Mouse (Mus musculus) intestine, embryonic 16.5 days (tissue): ENCODE measurements at regions not wholly inside any gene's neighbourhood (a gene's known extent, or its start where the extent isn't known, plus 50 kb on each side); places are given as distances from the start of the nearest gene placed in this dataset.

ENCODE experiments used
- ATAC-seq: fragments of 200-750 bp; cut with Nextera tagmentation; 2 replicates; pipeline ENCODE4 v1.8.0; 2017; ENCODE audit warnings: moderate TSS enrichment, moderate library complexity
- H3K27ac ChIP-seq: fragments of 300-500 bp; sonication (generic); 2 replicates; pipeline ENCODE4 v1.5.1; 2014; ENCODE audit warnings: mild to moderate bottlenecking, low read length
- H3K27me3 ChIP-seq: fragments of 300-500 bp; sonication (generic); replicated peaks from 2 replicates; pipeline ENCODE4 v1.6.1; 2014; ENCODE audit warnings: low read length, control low read depth, mixed read lengths; ENCODE audit not compliant: control insufficient read depth, insufficient read depth
- H3K36me3 ChIP-seq: fragments of 300-500 bp; sonication (generic); 2 replicates; pipeline ENCODE4 v1.6.1; 2014; ENCODE audit warnings: low read length, control low read depth; ENCODE audit not compliant: control insufficient read depth, insufficient read depth
- H3K4me1 ChIP-seq: fragments of 300-500 bp; sonication (generic); 2 replicates; pipeline ENCODE4 v1.6.1; 2014; ENCODE audit warnings: low read length, control low read depth, mixed read lengths; ENCODE audit not compliant: control insufficient read depth, insufficient read depth
- H3K4me2 ChIP-seq: fragments of 300-500 bp; sonication (generic); 2 replicates; pipeline ENCODE4 v1.6.1; 2014; ENCODE audit warnings: low read depth, low read length, control low read depth
- H3K4me3 ChIP-seq: fragments of 300-500 bp; sonication (generic); 2 replicates; pipeline ENCODE4 v1.5.1; 2014; ENCODE audit warnings: mild to moderate bottlenecking, low read length
- H3K9ac ChIP-seq: fragments of 300-500 bp; sonication (generic); 2 replicates; pipeline ENCODE4 v1.6.1; 2014; ENCODE audit warnings: low read depth, low read length
- H3K9me3 ChIP-seq: fragments of 300-500 bp; sonication (generic); 2 replicates; pipeline ENCODE4 v1.6.1; 2016; ENCODE audit warnings: low read length, control low read depth; ENCODE audit not compliant: control insufficient read depth
- WGBS: fragments of 180-500 bp; shearing (Covaris S2); extraction: QIAGEN DNeasy Blood & Tissue Kit; methylation state at CpG from one replicate; pipeline ENCODE4 v1.1.7; 2014; 5-methylcytosine and 5-hydroxymethylcytosine counted together

- Histone ChIP-seq H3K4me1 (no peaks in the 10 kb centered on the region), H3K4me3 (no peak overlapping the region), H3K4me2 (no peak overlapping the region), H3K27me3 (no peaks in the 10 kb centered on the region), H3K36me3 (no peaks in the 10 kb centered on the region), H3K27ac (no peak overlapping the region), H3K9me3 (no peaks in the 10 kb centered on the region), H3K9ac (no peak overlapping the region)
- WGBS = 90% methylated on average over 14 of the region's 14 CpGs
- ATAC-seq = 0 out of 2 replicates have a peak, but pooled peaks have one; percentile 56
Observed at GRCm38 (mm10) chr6:144940871-144941380, 135.1 kb downstream of the Bcat1 start.

GRCm38 (mm10) chr6:144938613-144939236, 137.3 kb downstream of the Bcat1 start:
- Histone ChIP-seq H3K27me3 (no peaks in the 10 kb centered on the region), H3K4me3 (no peak overlapping the region), H3K4me1 (no peaks in the 10 kb centered on the region), H3K27ac (no peak overlapping the region), H3K9me3 (no peaks in the 10 kb centered on the region), H3K9ac (no peak overlapping the region), H3K36me3 (no peaks in the 10 kb centered on the region), H3K4me2 (no peak overlapping the region)
- ATAC-seq = no peak
- WGBS = 77% methylated on average over 12 of the region's 12 CpGs

GRCm38 (mm10) chr6:144937211-144937610, 138.8 kb downstream of the Bcat1 start:
- ATAC-seq = no peak
- no peak overlapping the region for H3K9ac ChIP-seq
- no peak overlapping the region for H3K27ac ChIP-seq
- no peaks in the 10 kb centered on the region for H3K36me3 ChIP-seq
- H3K4me3 ChIP-seq = no peak overlapping the region
- 74% methylated on average over 7 of the region's 7 CpGs for WGBS
- H3K4me2 ChIP-seq = no peak overlapping the region
- H3K4me1 ChIP-seq = no peaks in the 10 kb centered on the region
- H3K27me3 ChIP-seq = no peaks in the 10 kb centered on the region
- H3K9me3 ChIP-seq = no peaks in the 10 kb centered on the region

- no peak overlapping the region for H3K4me3 ChIP-seq
- H3K9ac ChIP-seq = no peak overlapping the region
- no peak for ATAC-seq
- H3K4me2 ChIP-seq = no peak overlapping the region
- H3K9me3 ChIP-seq = no peaks in the 10 kb centered on the region
- H3K27ac ChIP-seq = no peak overlapping the region
- H3K4me1 ChIP-seq = no peaks in the 10 kb centered on the region
- 78% methylated on average over 6 of the region's 6 CpGs for WGBS
- H3K27me3 ChIP-seq = no peaks in the 10 kb centered on the region
- no peaks in the 10 kb centered on the region for H3K36me3 ChIP-seq
Observed at GRCm38 (mm10) chr6:144933722-144934235, 142.2 kb downstream of the Bcat1 start.

GRCm38 (mm10) chr6:144932402-144932801, 143.6 kb downstream of the Bcat1 start:
- Histone ChIP-seq H3K27me3 (no peaks in the 10 kb centered on the region), H3K4me1 (no peaks in the 10 kb centered on the region), H3K36me3 (no peaks in the 10 kb centered on the region), H3K27ac (no peak overlapping the region), H3K4me2 (no peak overlapping the region), H3K4me3 (no peak overlapping the region), H3K9me3 (no peaks in the 10 kb centered on the region), H3K9ac (no peak overlapping the region)
- ATAC-seq = no peak
- 82% methylated on average over 7 of the region's 7 CpGs for WGBS

GRCm38 (mm10) chr6:144929959-144930358, 146.0 kb downstream of the Bcat1 start:
- Histone ChIP-seq H3K4me2 (no peak overlapping the region), H3K27me3 (no peaks in the 10 kb centered on the region), H3K27ac (no peak overlapping the region), H3K9me3 (no peaks in the 10 kb centered on the region), H3K9ac (no peak overlapping the region), H3K4me1 (no peaks in the 10 kb centered on the region), H3K4me3 (no peak overlapping the region), H3K36me3 (no peaks in the 10 kb centered on the region)
- 76% methylated on average over 4 of the region's 4 CpGs for WGBS
- no peak for ATAC-seq

GRCm38 (mm10) chr6:144929262-144929855, 146.6 kb downstream of the Bcat1 start:
- no peaks in the 10 kb centered on the region for H3K4me1 ChIP-seq
- WGBS = 79% methylated on average over 5 of the region's 5 CpGs
- H3K27me3 ChIP-seq = no peaks in the 10 kb centered on the region
- H3K9me3 ChIP-seq = no peaks in the 10 kb centered on the region
- H3K27ac ChIP-seq = no peak overlapping the region
- no peaks in the 10 kb centered on the region for H3K36me3 ChIP-seq
- no peak overlapping the region for H3K9ac ChIP-seq
- no peak overlapping the region for H3K4me2 ChIP-seq
- no peak for ATAC-seq
- H3K4me3 ChIP-seq = no peak overlapping the region

GRCm38 (mm10) chr6:144927599-144927998, 145.8 kb upstream of the Sox5 start:
- H3K27ac ChIP-seq = no peak overlapping the region
- WGBS = 41% methylated on average over 6 of the region's 6 CpGs
- no peaks in the 10 kb centered on the region for H3K9me3 ChIP-seq
- no peak overlapping the region for H3K4me2 ChIP-seq
- H3K27me3 ChIP-seq = no peaks in the 10 kb centered on the region
- H3K36me3 ChIP-seq = no peaks in the 10 kb centered on the region
- H3K4me1 ChIP-seq = no peaks in the 10 kb centered on the region
- no peak overlapping the region for H3K9ac ChIP-seq
- ATAC-seq = peak; percentile 50; the same call in 1 of the 2 replicates
- no peak overlapping the region for H3K4me3 ChIP-seq

- no peaks in the 10 kb centered on the region for H3K36me3 ChIP-seq
- no peaks in the 10 kb centered on the region for H3K9me3 ChIP-seq
- 84% methylated on average over 3 of the region's 3 CpGs for WGBS
- H3K4me1 ChIP-seq = no peaks in the 10 kb centered on the region
- H3K4me3 ChIP-seq = no peak overlapping the region
- H3K27me3 ChIP-seq = no peaks in the 10 kb centered on the region
- ATAC-seq = no peak
- H3K4me2 ChIP-seq = no peak overlapping the region
- no peak overlapping the region for H3K9ac ChIP-seq
- no peak overlapping the region for H3K27ac ChIP-seq
Observed at GRCm38 (mm10) chr6:144922762-144923161, 141.0 kb upstream of the Sox5 start.
